In the genomic region with DNA sequence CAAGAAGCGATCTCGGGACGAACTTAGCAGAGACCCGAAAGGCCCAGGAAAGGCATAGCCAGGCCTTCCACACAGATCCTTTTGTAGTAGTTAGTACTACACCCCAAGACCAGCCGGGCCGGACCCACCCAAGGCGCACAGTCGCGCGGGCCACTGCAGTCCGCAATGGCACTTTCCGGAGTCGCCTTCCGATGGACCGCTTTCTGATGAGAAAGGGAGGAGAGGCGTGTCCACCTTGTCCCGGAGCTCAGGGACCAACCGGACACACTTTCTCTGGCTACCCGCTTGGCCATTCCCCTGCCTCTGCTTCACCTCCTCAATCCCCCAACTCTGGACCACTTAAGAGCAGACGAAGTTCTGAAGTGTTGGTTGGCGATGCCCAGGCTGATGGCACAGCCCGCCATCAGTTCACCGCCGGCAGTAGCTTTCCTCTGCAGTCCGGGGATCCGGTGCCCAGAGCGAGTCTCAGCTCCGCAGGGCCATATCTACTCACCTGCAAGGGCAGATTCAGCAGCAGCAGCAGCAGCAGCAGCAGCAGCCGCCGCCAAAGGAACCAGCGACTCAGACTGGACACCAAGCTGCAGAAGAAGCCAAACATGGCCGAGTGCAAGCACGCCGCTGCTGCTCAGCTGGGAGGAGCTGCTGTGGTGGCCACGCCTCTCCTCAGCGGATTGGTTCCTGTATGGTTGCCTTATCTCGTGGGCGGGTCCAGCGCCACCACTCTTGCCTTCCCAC, we compare ENCODE assay signal across 8 mouse cellular contexts. TPM values are rescaled to one million over a fixed set of nuclear protein-coding genes. Genes with fewer than 3 reads are reported as not detected.
DNase-seq lines count a peak whose midpoint lies in the region; ATAC-seq and TF ChIP-seq lines count a peak whose summit lies in the region.

A gene (minus strand): TSS at position 628 of the 735 bp plus-strand sequence.

- no peaks in the 10 kb centered on the region for H3K9me3 ChIP-seq in lung, embryonic 15.5 days

- peak within 1 kb of the TSS; percentile 44 for H3K9ac ChIP-seq in lung, embryonic 15.5 days

- no peak for TF ChIP-seq CTCF in olfactory bulb, adult 2 months (IDR thresholded peaks at IDR 0.05; ENCODE audit: insufficient read depth, low read depth, low read length)

- no peaks in the 10 kb centered on the region for H3K4me1 ChIP-seq in lung, embryonic 15.5 days
- H3K4me1 ChIP-seq in olfactory bulb, adult 2 months (ENCODE audit: control insufficient read depth, insufficient read depth, low read length): peaks cover 5% of the 10 kb centered on the region; the same call in 1 of the 2 replicates

- DNase-seq in Muller cell, postnatal 12 days (ENCODE audit: inconsistent ontology term): peak; percentile 80
- DNase-seq in cerebellum, adult 9-10 months: peak; percentile 23
- DNase-seq in forelimb bud, embryonic 11.5 days (ENCODE audit: low read depth, low spot score): peak; percentile 78
- peak; percentile 60 to 71 for DNase-seq in layer of hippocampus, adult 8-10 months (ENCODE audit: low spot score in 2 of 2)
- peak; percentile 57 to 66 for DNase-seq in thymus, adult 18-20 months

- TF ChIP-seq POLR2A in olfactory bulb, adult 2 months (IDR thresholded peaks at IDR 0.05; ENCODE audit: insufficient read depth, low read depth, low read length): no peak

- H3K4me2 ChIP-seq in lung, embryonic 15.5 days: peak within 1 kb of the TSS; percentile 84

- H3K27ac ChIP-seq in lung, embryonic 15.5 days: no peak within 1 kb of the TSS
- no peak within 1 kb of the TSS for H3K27ac ChIP-seq in olfactory bulb, adult 2 months (ENCODE audit: insufficient read depth, low read depth, low read length)

- H3K27me3 ChIP-seq in lung, embryonic 15.5 days: no peaks in the 10 kb centered on the region

- 2% methylated on average over 39 of the region's 39 CpGs for WGBS in lung, embryonic 15.5 days
- 3% methylated on average over 39 of the region's 39 CpGs for WGBS in olfactory bulb, adult 2 months

- no peaks in the 10 kb centered on the region for H3K36me3 ChIP-seq in lung, embryonic 15.5 days

- ATAC-seq in hematopoietic stem cell, adult 5-6 weeks (replicated peaks in 1 of 2; ENCODE audit: insufficient read depth in 1 of 2, low FRiP score in 2 of 2, low TSS enrichment in 1 of 2, low read depth in 1 of 2, poor library complexity in 2 of 2, severe bottlenecking in 2 of 2): peak; percentile 99 to 100
- peak; percentile 98 for ATAC-seq in lung, embryonic 15.5 days (ENCODE audit: borderline replicate concordance, extremely low read depth, low FRiP score, low TSS enrichment)

- peak within 1 kb of the TSS; percentile 57 for H3K4me3 ChIP-seq in lung, embryonic 15.5 days
- peak within 1 kb of the TSS; percentile 79 for H3K4me3 ChIP-seq in olfactory bulb, adult 2 months (ENCODE audit: insufficient read depth, low read depth, low read length)

RNA-seq across cellular contexts. Expression of the gene that starts here (rescaled TPM):
- 3.8 and 4.3 TPM in 2 replicates for total RNA-seq in hematopoietic stem cell, adult 5-6 weeks (2017)
- 1 to 10 TPM; 1.7 to 2.6 (median 2.2) TPM for total RNA-seq in layer of hippocampus, adult 8-10 months (2022)
- 7.8 and 8.1 TPM in 2 replicates for polyA plus RNA-seq in lung, embryonic 15.5 days (2015; fragmentation: Nextera tagmentation; extraction: Ambion mirVana)
- polyA plus RNA-seq in olfactory bulb, adult 2 months (2012; ENCODE audit: insufficient read depth, insufficient read length, low replicate concordance, missing spikeins): not detected in 2 replicates

Comparison
In these comparisons a context has a peak if more than half of its experiments do, and no peak if none do; other contexts are left out.
1. DNase-seq: peak in every context shown above with its lines; median percentile 80 in Muller cell, postnatal 12 days; 78 in forelimb bud, embryonic 11.5 days; 66 in layer of hippocampus, adult 8-10 months; 62 in thymus, adult 18-20 months; 23 in cerebellum, adult 9-10 months.